Mouse (Mus musculus): ENCODE data around the gene Prc1.

The Prc1 gene

GRCm38 (mm10) chr7:80339371-80339770, 45.1 kb downstream of the Prc1 start:
- peak in 1 of 2 experiments; percentile 64 for DNase-seq

GRCm38 (mm10) chr7:80339793-80340628, 45.8 kb downstream of the Prc1 start:
- peak; percentile 98 to 99 for DNase-seq

- DNase-seq: peak; percentile 79 to 85
Observed at GRCm38 (mm10) chr7:80340793-80341192, 46.5 kb downstream of the Prc1 start, which contains the start of gene Unc45a. Gene Unc45a (minus strand): TSS chr7:80341005.

DNA sequence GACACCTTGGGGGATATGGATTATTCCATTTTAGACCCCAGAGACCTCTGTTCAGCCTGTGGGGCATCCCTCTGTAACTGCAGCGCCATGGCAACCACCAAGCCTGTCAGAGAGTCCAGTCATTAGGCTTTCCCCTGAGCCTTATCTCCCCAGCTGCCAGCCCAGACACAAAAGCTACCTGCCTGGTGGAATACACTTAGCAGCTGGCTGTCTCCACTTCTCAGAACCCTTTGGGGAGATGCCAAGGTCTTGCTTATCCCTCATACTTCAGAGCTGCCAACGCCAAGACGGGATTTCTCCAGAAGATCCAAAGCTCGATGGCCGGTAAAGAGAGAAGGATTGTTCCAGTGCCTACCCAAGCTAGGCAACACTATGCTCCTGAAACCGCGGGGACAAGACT, 47.5 kb downstream of the Prc1 start:
- DNase-seq: peak in 1 of 2 experiments; percentile 32

GRCm38 (mm10) chr7:80342858-80343257, 48.6 kb downstream of the Prc1 start, which contains the start of gene Hddc3:
Gene Hddc3 (plus strand): TSS chr7:80343104.
- peak; percentile 96 to 98 for DNase-seq

DNA sequence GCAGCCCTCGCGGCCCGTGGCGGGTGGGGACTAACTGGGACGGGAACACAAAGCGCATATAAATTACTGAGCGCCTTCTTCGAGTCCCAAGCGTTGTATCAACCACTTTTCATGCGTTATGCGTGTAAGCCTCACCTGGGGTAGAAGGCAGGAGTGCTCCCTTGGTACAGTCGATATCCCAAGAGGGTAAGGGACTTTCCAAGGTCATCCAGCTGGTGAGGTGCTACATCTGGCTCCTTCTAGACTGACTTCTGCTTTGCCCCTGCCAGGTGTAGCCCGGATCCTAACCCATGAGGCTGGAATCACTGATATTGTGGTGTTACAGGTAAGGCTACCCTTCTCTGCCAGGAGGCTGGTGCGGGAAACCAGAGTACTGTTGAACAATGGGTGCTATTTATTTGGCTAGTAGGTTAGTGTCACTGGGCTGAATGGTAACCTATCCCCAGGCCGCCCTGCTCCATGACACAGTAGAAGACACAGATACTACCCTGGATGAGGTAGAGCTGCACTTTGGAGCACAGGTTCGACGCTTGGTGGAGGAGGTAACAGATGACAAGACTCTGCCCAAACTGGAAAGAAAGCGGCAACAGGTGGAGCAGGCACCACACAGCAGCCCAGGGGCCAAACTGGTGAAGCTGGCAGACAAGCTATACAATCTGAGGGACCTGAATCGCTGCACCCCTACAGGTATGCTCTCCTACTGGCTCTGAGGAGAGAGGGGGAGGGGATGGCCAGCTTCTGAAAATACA, 49.2 kb downstream of the Prc1 start:
- DNase-seq: peak in 1 of 2 experiments; percentile 35

DNA sequence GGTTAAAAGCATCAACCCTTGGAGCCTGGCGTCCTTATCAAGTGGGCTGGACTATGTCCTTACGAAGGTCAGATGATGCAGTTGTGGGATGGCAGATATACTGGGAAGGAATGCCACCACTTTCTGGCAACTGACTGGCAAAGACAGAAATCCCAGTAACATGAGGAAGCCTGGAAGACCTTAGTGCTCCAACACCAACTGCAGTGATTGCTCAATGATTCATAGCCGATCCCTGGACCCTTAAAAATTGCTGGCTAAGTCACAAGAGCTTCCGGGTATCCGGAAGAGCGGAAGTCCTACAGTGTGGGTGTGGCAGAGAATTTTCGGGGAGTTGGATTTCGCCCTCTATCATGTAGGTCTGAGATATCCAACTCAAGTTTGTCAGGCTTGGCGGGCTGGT, 51.9 kb downstream of the Prc1 start:
- peak in 1 of 2 experiments; percentile 26 for DNase-seq

GRCm38 (mm10) chr7:80346830-80347229, 52.6 kb downstream of the Prc1 start:
- DNase-seq: peak in 1 of 2 experiments; percentile 35

- DNase-seq: peak in 1 of 2 experiments; percentile 31
Observed at GRCm38 (mm10) chr7:80347670-80348586, 53.7 kb downstream of the Prc1 start.

DNA sequence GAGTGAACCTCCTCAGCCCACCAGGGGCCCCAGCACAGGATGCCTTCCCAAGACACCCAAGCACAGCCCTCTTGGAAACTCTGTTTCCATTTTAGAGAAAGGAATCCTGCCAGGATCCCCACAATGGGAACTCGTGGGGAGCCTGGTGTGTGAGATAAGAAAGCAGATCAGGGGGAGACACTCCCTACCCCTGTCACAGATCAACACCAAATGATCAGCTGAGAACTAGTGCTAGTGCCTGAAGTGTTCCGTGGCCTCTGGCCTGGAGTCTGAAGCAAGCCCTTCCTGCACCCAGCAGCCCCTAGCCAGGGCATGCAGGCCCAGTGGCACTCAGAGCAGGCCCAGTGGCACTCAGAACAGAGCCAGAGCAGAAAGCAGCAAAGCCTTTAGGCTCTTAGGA, 56.6 kb downstream of the Prc1 start:
- no peak for DNase-seq

DNA sequence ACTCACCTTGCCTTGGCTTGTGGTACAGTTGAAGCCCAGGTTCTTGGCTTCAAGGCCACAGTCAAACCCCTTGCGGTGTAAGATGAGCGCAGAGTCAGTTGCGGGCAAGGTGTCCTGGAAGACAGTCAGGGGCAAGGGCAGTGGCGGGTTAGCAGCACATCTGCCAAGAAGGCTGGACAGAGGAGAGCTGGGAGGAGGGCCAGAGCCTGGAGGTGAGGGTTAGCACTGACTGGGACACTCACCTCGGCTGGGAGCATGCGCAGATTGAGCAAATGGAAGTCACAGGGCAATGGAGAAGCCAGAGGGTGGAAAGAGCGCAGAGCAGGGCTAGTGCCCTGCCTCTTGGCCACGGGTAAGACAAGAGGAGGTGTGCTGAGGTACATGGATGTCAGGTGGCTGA, 58.7 kb downstream of the Prc1 start:
- peak in 1 of 2 experiments; percentile 25 for DNase-seq

GRCm38 (mm10) chr7:80356351-80356750, 62.1 kb downstream of the Prc1 start:
- DNase-seq: peak in 1 of 2 experiments; percentile 29

DNA sequence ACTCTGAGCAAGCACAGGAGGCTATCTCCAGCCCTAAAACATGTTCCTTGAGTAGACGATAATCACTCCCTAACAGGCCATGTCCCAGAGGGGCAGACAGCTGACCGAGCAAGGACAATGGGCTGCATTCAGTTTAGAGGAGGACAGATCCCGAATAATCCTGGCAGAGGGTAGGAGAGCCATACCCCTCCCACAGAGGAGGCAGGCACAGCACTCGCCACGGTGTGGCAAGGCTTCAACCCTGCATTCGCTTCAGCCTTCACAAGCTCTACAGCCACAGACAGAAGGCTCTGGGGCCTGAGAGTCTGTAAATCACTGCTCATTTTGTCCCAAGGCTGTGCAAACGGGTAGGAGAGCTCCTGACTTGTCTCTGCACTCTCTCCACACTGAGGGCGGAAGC, 62.9 kb downstream of the Prc1 start:
- no peak for DNase-seq

DNA sequence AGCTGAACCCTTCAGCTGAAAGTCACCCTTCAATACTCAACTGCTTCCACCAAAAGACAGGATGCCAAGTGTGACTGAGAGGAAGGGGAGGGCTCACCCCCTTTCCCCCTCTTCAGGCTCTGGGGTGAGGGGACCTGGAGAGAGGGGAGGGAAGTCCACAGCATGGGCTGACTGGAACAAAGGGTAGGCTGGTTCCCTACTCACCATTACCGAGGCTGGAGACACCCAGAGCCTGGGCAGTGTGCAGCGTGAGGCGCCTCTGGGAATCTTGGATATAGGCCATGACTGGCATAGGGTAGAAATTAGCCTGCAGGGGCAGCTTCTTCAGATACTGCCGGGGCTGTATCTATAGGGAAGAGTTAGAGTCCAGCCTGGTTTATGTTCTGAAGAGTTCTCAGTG, 63.8 kb downstream of the Prc1 start:
- DNase-seq: peak in 1 of 2 experiments; percentile 27

GRCm38 (mm10) chr7:80360435-80360834, 66.2 kb downstream of the Prc1 start:
- DNase-seq: no peak

GRCm38 (mm10) chr7:80365759-80366158, 71.5 kb downstream of the Prc1 start:
- DNase-seq: peak; percentile 62 to 66
